Mouse (Mus musculus): ENCODE measurements around the gene C2cd4c.

GRCm38 (mm10) chr10:79584021-79584420 is 29.8 kb downstream of the C2cd4c start:
- no peak for TF ChIP-seq CTCF (IDR thresholded peaks at IDR 0.05; ENCODE audit: extremely low read depth, insufficient read depth, insufficient read length, insufficient replicate concordance)
- no peak for TF ChIP-seq POLR2A (IDR thresholded peaks at IDR 0.05; ENCODE audit: low read depth, low read length)
